Mouse (Mus musculus) G1E (cell line): ENCODE measurements around the gene Jph3.

ENCODE experiments used
- CTCF ChIP-seq: IDR thresholded peaks from 2 replicates; pipeline ENCODE4 v1.5.1; 2012; ENCODE audit warnings: low read depth, low read length, inconsistent platforms, mixed read lengths
- GATA2 ChIP-seq: IDR thresholded peaks from 2 replicates; pipeline ENCODE4 v1.6.1; 2012; ENCODE audit warnings: low read depth, low read length, inconsistent platforms, borderline replicate concordance

GRCm38 (mm10) chr8:121811502-121811901 is 82.1 kb downstream of the Jph3 start:
- no peak for TF ChIP-seq CTCF
- TF ChIP-seq GATA2: no peak
